Mouse (Mus musculus) ES-E14 (cell line): ENCODE results near the gene Fermt2.
A peak's percentile ranks its signal among the peaks of the same experiment; 100 is the strongest.

Experiments
- CHD2 ChIP-seq: IDR thresholded peaks from 2 replicates; pipeline ENCODE4 v1.6.1; 2014; ENCODE audit warnings: mild to moderate bottlenecking, low read depth, low read length, inconsistent platforms
- HCFC1 ChIP-seq: IDR thresholded peaks from 2 replicates; pipeline ENCODE4 v1.6.1; 2012; ENCODE audit warnings: low read length, inconsistent platforms, borderline replicate concordance; ENCODE audit not compliant: insufficient read depth
- MAFK ChIP-seq: IDR thresholded peaks from 2 replicates; pipeline ENCODE4 v1.6.1; 2014; ENCODE audit warnings: mild to moderate bottlenecking, low read depth, low read length, inconsistent platforms; ENCODE audit not compliant: insufficient read depth
- ZC3H11A ChIP-seq: IDR thresholded peaks from 2 replicates; pipeline ENCODE4 v1.6.1; 2012; ENCODE audit warnings: low read depth, mild to moderate bottlenecking, inconsistent platforms, low read length, borderline replicate concordance
- ZNF384 ChIP-seq: IDR thresholded peaks from 2 replicates; pipeline ENCODE4 v1.6.1; 2012; ENCODE audit warnings: low read depth, low read length, inconsistent platforms

GRCm38 (mm10) chr14:45432003-45432402 lies 97.9 kb downstream of the Fermt2 start:
- TF ChIP-seq ZNF384, result no peak
- TF ChIP-seq ZC3H11A, result peak; percentile 58; the same call in 1 of the 2 replicates
- TF ChIP-seq MAFK, result no peak
- no peak for TF ChIP-seq CHD2
- no peak for TF ChIP-seq HCFC1
